In genomic region chr17:28510445-28511342, GRCm38 (mm10) we compare ENCODE assay signal across 9 mouse cellular contexts. TPM values are rescaled to one million over a fixed set of nuclear protein-coding genes. Genes with fewer than 3 reads are reported as not detected.
DNase-seq lines count a peak whose midpoint lies in the region; ATAC-seq and TF ChIP-seq lines count a peak whose summit lies in the region.
"Had no signal": no experiment of that assay in that cellular context is flagged by ENCODE, and none has a peak within 500 bp of the region (broad histone marks: within the 10 kb centered on the region; RNA-seq: fewer than 3 reads in every experiment).

No protein-coding gene starts in this region.

- peak overlapping the region; percentile 61 for H3K4me2 ChIP-seq in kidney, embryonic 15.5 days
- peak overlapping the region; percentile 24 for H3K4me2 ChIP-seq in midbrain, embryonic 11.5 days

- no peaks in the 10 kb centered on the region; the same call in 1 of the 2 replicates for H3K36me3 ChIP-seq in heart, adult 2 months (ENCODE audit: control insufficient read depth, insufficient read depth, low read length)
- no peaks in the 10 kb centered on the region for H3K36me3 ChIP-seq in kidney, embryonic 15.5 days
- H3K36me3 ChIP-seq in midbrain, embryonic 11.5 days (ENCODE audit: control insufficient read depth, insufficient read depth, low read length), result no peaks in the 10 kb centered on the region

- TF ChIP-seq POLR2A in heart, adult 2 months (IDR thresholded peaks at IDR 0.05; ENCODE audit: insufficient read depth, low read depth, low read length), result no peak

- no peak for TF ChIP-seq EP300 in heart, adult 2 months (IDR thresholded peaks at IDR 0.05; ENCODE audit: insufficient read depth, low read depth, low read length)

- 17% methylated on average over 28 of the region's 28 CpGs for WGBS in heart, adult 2 months
- WGBS in kidney, embryonic 15.5 days, result 5% methylated on average over 28 of the region's 28 CpGs
- WGBS in midbrain, embryonic 11.5 days, result 4% methylated on average over 28 of the region's 28 CpGs

- H3K4me1 ChIP-seq in heart, adult 2 months (ENCODE audit: control insufficient read depth, insufficient read depth, low read length), result peaks cover 28% of the 10 kb centered on the region
- H3K4me1 ChIP-seq in kidney, embryonic 15.5 days, result peaks cover 63% of the 10 kb centered on the region
- peaks cover 16% of the 10 kb centered on the region for H3K4me1 ChIP-seq in midbrain, embryonic 11.5 days (ENCODE audit: control insufficient read depth, insufficient read depth, low read length)

- peak overlapping the region; percentile 35 for H3K9ac ChIP-seq in heart, adult 2 months (ENCODE audit: low read depth, low read length)
- peak overlapping the region; percentile 31; the same call in 1 of the 2 replicates for H3K9ac ChIP-seq in kidney, embryonic 15.5 days
- no peak overlapping the region; the same call in 1 of the 2 replicates for H3K9ac ChIP-seq in midbrain, embryonic 11.5 days (ENCODE audit: low read length)

- TF ChIP-seq CTCF in heart, adult 2 months (IDR thresholded peaks at IDR 0.05), result no peak

- 0 out of 2 replicates have a peak overlapping the region, but pooled peaks have one; percentile 3 for H3K4me3 ChIP-seq in heart, adult 2 months
- H3K4me3 ChIP-seq in kidney, embryonic 15.5 days (replicated peaks), result peak overlapping the region; percentile 26
- H3K4me3 ChIP-seq in midbrain, embryonic 11.5 days (ENCODE audit: low read depth, low read length), result peak overlapping the region; percentile 2; the same call in 1 of the 2 replicates

- intact Hi-C loops in heart, adult 2 months (cut with DNase I), result loop anchor here (2.0 kb wide), 1 partner anchor 24 kb away; no protein-coding TSS in a partner anchor
- intact Hi-C loops in left cerebral cortex, postnatal 25 days (cut with DNase I), result no loop called here

- H3K9me3 ChIP-seq in kidney, embryonic 15.5 days (replicated peaks), result no peaks in the 10 kb centered on the region
- no peaks in the 10 kb centered on the region for H3K9me3 ChIP-seq in midbrain, embryonic 11.5 days (ENCODE audit: control insufficient read depth, low read length)

- DNase-seq in kidney, adult 11 months, result peak; percentile 11
- no peak for DNase-seq in kidney, postnatal 36 days
- DNase-seq in heart, adult 2 months, result peak; percentile 39 to 61
- peak; percentile 89 for DNase-seq in midbrain, embryonic 11.5 days (ENCODE audit: low spot score, missing footprints)
- no peak for DNase-seq in ovary, postnatal 10 days (ENCODE audit: low spot score)
- no peak for DNase-seq in left cerebral cortex, postnatal 25 days (ENCODE audit: low spot score in 2 of 2)

- no peak; the same call in 1 of the 2 replicates for ATAC-seq in kidney, embryonic 15.5 days (replicated peaks; ENCODE audit: low FRiP score)
- ATAC-seq in midbrain, embryonic 11.5 days (ENCODE audit: low FRiP score), result no peak
- no peak for ATAC-seq in monocyte, adult 5-6 weeks (replicated peaks; ENCODE audit: insufficient number of reproducible peaks, low FRiP score, low TSS enrichment, poor library complexity, severe bottlenecking)

- no peaks in the 10 kb centered on the region for H3K27me3 ChIP-seq in heart, adult 2 months (ENCODE audit: control insufficient read depth, insufficient read depth, low read length)
- no peaks in the 10 kb centered on the region for H3K27me3 ChIP-seq in kidney, embryonic 15.5 days
- H3K27me3 ChIP-seq in midbrain, embryonic 11.5 days (ENCODE audit: control insufficient read depth, insufficient read depth, low read length), result no peaks in the 10 kb centered on the region; the same call in 1 of the 2 replicates

- peak overlapping the region; percentile 15 for H3K27ac ChIP-seq in heart, adult 2 months
- H3K27ac ChIP-seq in kidney, embryonic 15.5 days, result peak overlapping the region; percentile 64
- H3K27ac ChIP-seq in midbrain, embryonic 11.5 days (ENCODE audit: low read depth, low read length), result no peak overlapping the region

- no peaks in the 10 kb centered on the region for H3K79me2 ChIP-seq in heart, adult 2 months (replicated peaks; ENCODE audit: control insufficient read depth, insufficient read depth, low read length)

RNA-seq across cellular contexts. Expression of gene Fkbp5, which starts 6.6 kb away (rescaled TPM):
- total RNA-seq in heart, adult 2 months (2021), result 10 to 100 TPM; 63.3 to 70.2 TPM
- 7.8 and 8.5 TPM in 2 replicates for polyA plus RNA-seq in heart, adult 2 months (2012; rRNA removed)
- polyA plus RNA-seq in kidney, embryonic 15.5 days (2015; fragmentation: Nextera tagmentation; extraction: Ambion mirVana), result 31.1 and 35.0 TPM in 2 replicates
- polyA plus RNA-seq in midbrain, embryonic 11.5 days (2014; fragmentation: Nextera tagmentation; extraction: Ambion mirVana), result 9.8 and 10.9 TPM in 2 replicates
- 9.1 to 23.2 TPM (median 11.9 TPM) in 3 replicates for total RNA-seq in monocyte, adult 5-6 weeks (2017)
- total RNA-seq in left cerebral cortex, postnatal 25 days (2021), result 10 to 100 TPM; 46.4 to 53.2 TPM

RNA-seq across cellular contexts. Expression of gene Armc12, which starts 19.9 kb away (rescaled TPM):
- total RNA-seq in heart, adult 2 months (2021), result not detected
- polyA plus RNA-seq in heart, adult 2 months (2012; rRNA removed), result 0.33 and 0.47 TPM in 2 replicates
- not detected in 2 replicates for polyA plus RNA-seq in kidney, embryonic 15.5 days (2015; fragmentation: Nextera tagmentation; extraction: Ambion mirVana)
- not detected in 2 replicates for polyA plus RNA-seq in midbrain, embryonic 11.5 days (2014; fragmentation: Nextera tagmentation; extraction: Ambion mirVana)
- total RNA-seq in monocyte, adult 5-6 weeks (2017), result 2.2 TPM in 1 of 3 replicates, not detected in the others
- total RNA-seq in left cerebral cortex, postnatal 25 days (2021), result not detected
- total RNA-seq: MEL had no signal

RNA-seq across cellular contexts. Expression of gene Clpsl2, which starts 38.5 kb away (rescaled TPM):
- total RNA-seq in heart, adult 2 months (2021), result not detected
- polyA plus RNA-seq in heart, adult 2 months (2012; rRNA removed), result not detected in 2 replicates
- polyA plus RNA-seq in kidney, embryonic 15.5 days (2015; fragmentation: Nextera tagmentation; extraction: Ambion mirVana), result not detected in 2 replicates
- polyA plus RNA-seq in midbrain, embryonic 11.5 days (2014; fragmentation: Nextera tagmentation; extraction: Ambion mirVana), result not detected in 2 replicates
- total RNA-seq in monocyte, adult 5-6 weeks (2017), result not detected in 3 replicates
- total RNA-seq in left cerebral cortex, postnatal 25 days (2021), result not detected
- total RNA-seq: MEL had no signal

RNA-seq across cellular contexts. Expression of gene Clps, which starts 49.9 kb away (rescaled TPM):
- total RNA-seq in heart, adult 2 months (2021), result not detected
- 0.90 and 2.0 TPM in 2 replicates for polyA plus RNA-seq in heart, adult 2 months (2012; rRNA removed)
- polyA plus RNA-seq in kidney, embryonic 15.5 days (2015; fragmentation: Nextera tagmentation; extraction: Ambion mirVana), result 0.78 and 2.6 TPM in 2 replicates
- not detected in 2 replicates for polyA plus RNA-seq in midbrain, embryonic 11.5 days (2014; fragmentation: Nextera tagmentation; extraction: Ambion mirVana)
- total RNA-seq in monocyte, adult 5-6 weeks (2017), result not detected in 3 replicates
- total RNA-seq in left cerebral cortex, postnatal 25 days (2021), result not detected
- total RNA-seq: MEL had no signal

Comparison
In these comparisons a context has a peak if more than half of its experiments do, and no peak if none do; other contexts are left out.
1. DNase-seq: peak in kidney, adult 11 months (single experiment), heart, adult 2 months (2 of 2) and midbrain, embryonic 11.5 days (single experiment); none in kidney, postnatal 36 days (0 of 2), ovary, postnatal 10 days (single experiment) and left cerebral cortex, postnatal 25 days (0 of 2).
2. Peak in every context shown above with its lines, with median percentiles within 50 percentile points of each other: H3K4me3 ChIP-seq.